Mouse (Mus musculus): ENCODE results near the gene Rnf24. TPM values are rescaled to one million over a fixed set of nuclear protein-coding genes. Genes with fewer than 3 reads are reported as not detected.

Rnf24 gene
- 2.6 TPM for total RNA-seq (2023)

DNA sequence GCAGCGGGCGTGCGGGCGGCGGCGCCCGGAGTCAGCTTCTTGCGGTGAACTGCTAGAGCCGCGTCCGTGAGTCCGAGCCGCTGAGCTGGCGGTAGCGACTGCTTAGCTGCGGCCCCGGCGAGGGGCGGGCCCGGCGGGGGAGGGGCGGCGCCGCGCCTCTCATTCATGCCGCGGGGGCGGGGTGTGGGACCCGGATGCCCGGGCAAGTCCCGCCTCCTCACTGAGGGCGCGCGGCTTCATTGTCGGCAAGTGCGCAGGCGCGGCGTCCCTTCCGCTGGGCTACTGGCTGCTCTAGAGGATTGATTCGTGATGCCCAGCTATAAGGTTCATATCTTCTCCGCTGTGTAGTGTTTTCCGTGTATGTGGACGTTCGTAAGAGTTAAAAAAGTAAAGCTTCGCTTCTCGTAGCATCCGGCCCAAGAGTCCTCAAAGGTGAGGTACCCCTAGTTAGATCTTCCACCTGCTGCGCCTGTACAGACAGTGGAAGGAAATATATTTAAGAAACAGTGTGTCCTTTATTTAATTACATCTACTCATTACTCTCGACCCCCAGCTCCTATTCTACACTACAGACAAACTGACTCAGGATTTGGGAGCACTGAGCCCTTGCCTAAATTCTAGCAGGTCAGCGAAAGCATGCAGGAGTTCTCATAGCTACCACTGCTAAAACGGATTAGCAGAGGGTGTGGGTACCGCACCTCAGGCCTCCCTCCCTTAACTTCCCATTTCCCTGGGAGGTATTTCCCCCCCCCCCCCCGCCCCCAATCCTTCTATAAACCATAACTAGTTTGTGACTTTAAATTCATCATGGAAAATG lies at the start of gene Rnf24:
Gene Rnf24, minus strand, starts transcription at position 146 of the 817 bp plus-strand sequence.

DNA sequence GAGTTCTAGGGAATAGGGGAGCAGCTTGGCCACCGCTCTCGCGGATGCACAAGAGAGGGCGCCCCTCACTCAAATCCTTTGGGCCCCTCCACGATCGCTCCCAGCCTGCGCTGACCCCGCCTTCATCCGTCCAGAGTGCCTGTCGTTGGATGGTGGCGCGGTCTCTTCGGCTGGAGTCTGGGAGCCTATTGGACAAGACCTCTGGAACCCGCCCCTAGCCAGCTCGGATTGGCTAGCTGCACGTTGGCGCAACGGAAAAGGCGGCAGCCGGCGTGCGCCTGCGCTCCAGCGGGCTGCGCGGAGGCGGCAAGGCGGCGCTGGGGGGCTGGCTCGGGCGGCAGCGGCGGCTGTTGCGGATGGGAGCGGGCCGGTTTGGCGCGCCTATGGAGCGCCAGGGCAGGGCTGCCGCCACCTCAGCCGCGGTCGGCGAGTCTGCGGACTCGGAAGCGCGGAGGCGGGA lies 90.4 kb downstream of the Rnf24 start, which contains the start of gene Pank2:
Gene Pank2, plus strand, starts transcription at position 283 of the 460 bp plus-strand sequence.

Other genes with a start within 250 kb of the Rnf24 start
- gene Hspa12b, start 225.6 kb downstream of the Rnf24 start, total RNA-seq (2023) = not detected
- gene Gm11037, start 219.4 kb downstream of the Rnf24 start, total RNA-seq (2023) = not detected
- 18.1 TPM for gene 1700037H04Rik, start 192.8 kb downstream of the Rnf24 start, total RNA-seq (2023)
- 19.1 TPM for gene Cenpb, start 172.8 kb downstream of the Rnf24 start, total RNA-seq (2023)
- 42.4 TPM for gene Cdc25b, start 165.9 kb downstream of the Rnf24 start, total RNA-seq (2023)
- 1.7 TPM for gene Spef1, start 165.6 kb downstream of the Rnf24 start, total RNA-seq (2023)
- 4.7 TPM for gene Ap5s1, start 145.8 kb downstream of the Rnf24 start, total RNA-seq (2023)
- gene Mavs, start 118.8 kb downstream of the Rnf24 start, total RNA-seq (2023) = 10.6 TPM
- gene Pank2, start 90.4 kb downstream of the Rnf24 start, total RNA-seq (2023) = 48.9 TPM
- gene Smox, start 138.6 kb upstream of the Rnf24 start, total RNA-seq (2023) = 29.5 TPM
- not detected for gene Adra1d, start 209.4 kb upstream of the Rnf24 start, total RNA-seq (2023)

Data from CD4-positive naive resting alpha-beta T cell, adult 76 days (primary cell).